Comparison of ENCODE assay signal across 9 mouse cellular contexts in the genomic region with DNA sequence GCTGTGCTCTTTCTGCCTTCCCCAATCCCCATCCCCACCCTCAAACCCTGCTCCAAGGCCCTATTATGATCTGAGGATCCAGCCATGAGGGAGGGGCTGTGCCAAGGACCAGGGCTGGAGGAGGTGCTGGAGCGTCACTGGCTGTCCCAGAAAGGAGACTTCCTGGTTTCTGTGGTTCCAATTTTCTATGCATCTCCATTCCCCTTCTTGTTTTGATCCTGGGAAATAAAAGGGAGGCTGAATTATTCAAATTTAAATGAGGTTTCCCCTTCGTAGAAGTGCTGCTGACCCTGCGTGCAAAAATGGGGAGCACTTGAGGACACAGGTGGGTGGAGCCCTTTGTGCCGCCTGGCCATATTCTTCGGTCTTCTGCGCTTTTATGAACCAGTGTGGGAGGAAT. TPM values are rescaled to one million over a fixed set of nuclear protein-coding genes. Genes with fewer than 3 reads are reported as not detected.
DNase-seq lines count a peak whose midpoint lies in the region; ATAC-seq and TF ChIP-seq lines count a peak whose summit lies in the region.
"Had no signal": no experiment of that assay in that cellular context is flagged by ENCODE, and none has a peak within 500 bp of the region (broad histone marks: within the 10 kb centered on the region; RNA-seq: fewer than 3 reads in every experiment).

No protein-coding gene starts in this region.

- peak overlapping the region; percentile 89 for H3K27ac ChIP-seq in heart, adult 2 months
- no peak overlapping the region for H3K27ac ChIP-seq in CH12.LX (ENCODE audit: insufficient read depth, low read depth)
- H3K27ac ChIP-seq in forebrain, postnatal 0 days (ENCODE audit: low read depth, low read length) = no peak overlapping the region
- no peak overlapping the region for H3K27ac ChIP-seq in liver, embryonic 16.5 days (ENCODE audit: low read length)

- H3K9ac ChIP-seq in heart, adult 2 months (ENCODE audit: low read depth, low read length) = no peak overlapping the region
- peak overlapping the region; percentile 20; the same call in 1 of the 2 replicates for H3K9ac ChIP-seq in CH12.LX (ENCODE audit: insufficient read depth, low read depth)
- 0 out of 2 replicates have a peak overlapping the region, but pooled peaks have one; percentile 62 for H3K9ac ChIP-seq in forebrain, postnatal 0 days
- H3K9ac ChIP-seq in liver, embryonic 16.5 days (ENCODE audit: low read depth, low read length) = no peak overlapping the region

- no peak for ATAC-seq in forebrain, postnatal 0 days
- no peak for ATAC-seq in liver, embryonic 16.5 days (ENCODE audit: low read depth)

- 0 out of 2 replicates have a peak, but pooled peaks have one; percentile 37 for TF ChIP-seq POLR2A in heart, adult 2 months (IDR thresholded peaks at IDR 0.05; ENCODE audit: insufficient read depth, low read depth, low read length)
- no peak for TF ChIP-seq POLR2A in CH12.LX (IDR thresholded peaks at IDR 0.05; ENCODE audit: low read depth, low read length)

- WGBS in heart, adult 2 months = 39% methylated on average over 6 of the region's 6 CpGs
- WGBS in forebrain, postnatal 0 days = 6% methylated on average over 6 of the region's 6 CpGs
- 23% methylated on average over 6 of the region's 6 CpGs for WGBS in liver, embryonic 16.5 days (ENCODE audit: insufficient replicate concordance)

- no peak for TF ChIP-seq RAD21 in CH12.LX (IDR thresholded peaks at IDR 0.05; ENCODE audit: low read depth, low read length)

- DNase-seq in heart, adult 2 months = no peak
- no peak for DNase-seq in heart, adult 9 months (ENCODE audit: low spot score in 2 of 2)
- DNase-seq in CH12.LX (ENCODE audit: extremely low read depth) = no peak
- DNase-seq in forebrain, postnatal 0 days = no peak
- no peak for DNase-seq in urinary bladder, postnatal 10 days (ENCODE audit: low spot score)
- DNase-seq in layer of hippocampus, adult 11-12 months (ENCODE audit: low spot score) = no peak
- no peak for DNase-seq in gastrocnemius, postnatal 36 days

- no peaks in the 10 kb centered on the region for H3K36me3 ChIP-seq in heart, adult 2 months (ENCODE audit: control insufficient read depth, insufficient read depth, low read length)
- no peaks in the 10 kb centered on the region for H3K36me3 ChIP-seq in CH12.LX (replicated peaks in 1 of 2; ENCODE audit: control insufficient read depth in 1 of 2, insufficient read depth in 1 of 2, low read length in 1 of 2)
- no peaks in the 10 kb centered on the region for H3K36me3 ChIP-seq in forebrain, postnatal 0 days (ENCODE audit: insufficient read depth)
- no peaks in the 10 kb centered on the region for H3K36me3 ChIP-seq in liver, embryonic 16.5 days (ENCODE audit: control insufficient read depth, insufficient read depth)

- TF ChIP-seq EP300 in heart, adult 2 months (IDR thresholded peaks at IDR 0.05; ENCODE audit: insufficient read depth, low read depth, low read length) = no peak
- no peak for TF ChIP-seq EP300 in CH12.LX (IDR thresholded peaks at IDR 0.05; ENCODE audit: low read length)

- peaks cover 11% of the 10 kb centered on the region for H3K4me1 ChIP-seq in heart, adult 2 months (ENCODE audit: control insufficient read depth, insufficient read depth, low read length)
- peaks cover 20 to 43% of the 10 kb centered on the region in 2 experiments for H3K4me1 ChIP-seq in CH12.LX (ENCODE audit: control insufficient read depth in 1 of 2, insufficient read depth in 2 of 2)
- 0 out of 2 replicates have a peak, but pooled peaks cover 13% of the 10 kb centered on the region for H3K4me1 ChIP-seq in forebrain, postnatal 0 days (ENCODE audit: insufficient read depth)
- peaks cover 28% of the 10 kb centered on the region for H3K4me1 ChIP-seq in liver, embryonic 16.5 days (ENCODE audit: control insufficient read depth, low read depth, low read length)

- H3K4me2 ChIP-seq in CH12.LX (ENCODE audit: insufficient read depth, low read depth, poor library complexity, severe bottlenecking) = 0 out of 2 replicates have a peak overlapping the region, but pooled peaks have one; percentile 27
- H3K4me2 ChIP-seq in forebrain, postnatal 0 days (ENCODE audit: low read depth) = peak overlapping the region; percentile 87
- H3K4me2 ChIP-seq in liver, embryonic 16.5 days (ENCODE audit: low read depth, low read length) = peak overlapping the region; percentile 97; the same call in 1 of the 2 replicates

- dilution Hi-C loops in CH12.LX (cut with MboI; ENCODE audit: extremely low pct_ligation_motif_present, extremely low pct_unique_long_range_greater_than_20kb, low sequenced_read_pairs) = no loop called here

- TF ChIP-seq CTCF in heart, adult 2 months (IDR thresholded peaks at IDR 0.05) = no peak
- no peak for TF ChIP-seq CTCF in CH12.LX (conservative IDR thresholded peaks at IDR 0.05 in 1 of 2, IDR thresholded peaks at IDR 0.05 in 1 of 2; ENCODE audit: low read depth in 2 of 2, low read length in 2 of 2)
- TF ChIP-seq CTCF in forebrain, postnatal 0 days (IDR thresholded peaks at IDR 0.05; ENCODE audit: low read depth) = no peak

- H3K4me3 ChIP-seq in heart, adult 2 months = peak overlapping the region; percentile 61
- no peak overlapping the region for H3K4me3 ChIP-seq in CH12.LX (replicated peaks in 1 of 3; ENCODE audit: low read depth in 2 of 3, low read length in 2 of 3, poor library complexity in 1 of 3)
- H3K4me3 ChIP-seq in forebrain, postnatal 0 days (ENCODE audit: low read depth, low read length) = peak overlapping the region; percentile 64
- H3K4me3 ChIP-seq in liver, embryonic 16.5 days (ENCODE audit: low read depth, low read length) = peak overlapping the region; percentile 29

- in situ Hi-C loops in CH12.LX (cut with MboI; ENCODE audit: low pct_ligation_motif_present, low pct_unique_long_range_greater_than_20kb, low sequenced_read_pairs) = no loop called here

- H3K27me3 ChIP-seq in heart, adult 2 months (ENCODE audit: control insufficient read depth, insufficient read depth, low read length) = no peaks in the 10 kb centered on the region
- H3K27me3 ChIP-seq in CH12.LX (replicated peaks) = peaks cover 78% of the 10 kb centered on the region
- no peaks in the 10 kb centered on the region for H3K27me3 ChIP-seq in forebrain, postnatal 0 days (ENCODE audit: insufficient read depth, low read length)
- H3K27me3 ChIP-seq in liver, embryonic 16.5 days (ENCODE audit: control insufficient read depth, insufficient read depth, low read depth, low read length) = peaks cover 68% of the 10 kb centered on the region

- H3K9me3 ChIP-seq in CH12.LX (replicated peaks; ENCODE audit: low read length) = peaks cover 11% of the 10 kb centered on the region
- no peaks in the 10 kb centered on the region for H3K9me3 ChIP-seq in forebrain, postnatal 0 days (ENCODE audit: low read length)
- H3K9me3 ChIP-seq in liver, embryonic 16.5 days (replicated peaks; ENCODE audit: control insufficient read depth, low read length) = no peaks in the 10 kb centered on the region

- H3K79me2 ChIP-seq in heart, adult 2 months (replicated peaks; ENCODE audit: control insufficient read depth, insufficient read depth, low read length) = no peaks in the 10 kb centered on the region
- no peaks in the 10 kb centered on the region for H3K79me2 ChIP-seq in CH12.LX (replicated peaks; ENCODE audit: control insufficient read depth, extremely low read depth, insufficient read depth, poor library complexity, severe bottlenecking)

- intact Hi-C loops in heart, adult 2 months (cut with DNase I) = loop anchor here (5.0 kb wide), 1 partner anchor 40 kb away; no protein-coding TSS in a partner anchor
- intact Hi-C loops in gastrocnemius, postnatal 36 days (cut with DNase I) = no loop called here

RNA-seq across cellular contexts. Expression of gene Nrarp, which starts 2.1 kb away (rescaled TPM):
- 1 to 10 TPM; 6.2 to 7.4 TPM for total RNA-seq in heart, adult 2 months (2021)
- polyA plus RNA-seq in heart, adult 2 months (2012; rRNA removed) = 10.2 and 11.2 TPM in 2 replicates
- total RNA-seq in CH12.LX (2012; rRNA removed) (3.1 TPM in 2 replicates), CH12.LX (2014; rRNA removed) (0.24 and 0.35 TPM in 2 replicates)
- polyA plus RNA-seq in CH12.LX (2012; ENCODE audit: insufficient read length, low read depth) = 0.14 and 0.20 TPM in 2 replicates
- 38.2 and 40.0 TPM in 2 replicates for total RNA-seq in forebrain, postnatal 0 days (2014; rRNA removed)
- 17.0 and 17.8 TPM in 2 replicates for polyA plus RNA-seq in forebrain, postnatal 0 days (2015; fragmentation: Nextera tagmentation; extraction: Ambion mirVana)
- polyA plus RNA-seq in liver, embryonic 16.5 days (2015; fragmentation: Nextera tagmentation; extraction: Ambion mirVana) = 1.1 and 1.3 TPM in 2 replicates
- 1 to 10 TPM; 5.9 to 6.7 TPM for total RNA-seq in gastrocnemius, postnatal 36 days (2021)

RNA-seq across cellular contexts. Expression of gene Tor4a, which starts 14.0 kb away (rescaled TPM):
- total RNA-seq in heart, adult 2 months (2021) = 1 to 10 TPM; 4.3 to 4.9 TPM
- 6.8 and 9.4 TPM in 2 replicates for polyA plus RNA-seq in heart, adult 2 months (2012; rRNA removed)
- total RNA-seq in CH12.LX (2012; rRNA removed) (17.5 and 20.4 TPM in 2 replicates), CH12.LX (2014; rRNA removed) (12.6 and 13.1 TPM in 2 replicates)
- 15.3 TPM in 2 replicates for polyA plus RNA-seq in CH12.LX (2012; ENCODE audit: insufficient read length, low read depth)
- total RNA-seq in forebrain, postnatal 0 days (2014; rRNA removed) = 1.7 and 3.3 TPM in 2 replicates
- polyA plus RNA-seq in forebrain, postnatal 0 days (2015; fragmentation: Nextera tagmentation; extraction: Ambion mirVana) = 0.92 and 1.2 TPM in 2 replicates
- polyA plus RNA-seq in liver, embryonic 16.5 days (2015; fragmentation: Nextera tagmentation; extraction: Ambion mirVana) = 6.5 and 6.6 TPM in 2 replicates
- total RNA-seq in gastrocnemius, postnatal 36 days (2021) = 1 to 10 TPM in 1 of 2 experiments, under 1 TPM in 1; 0.54 to 1.2 TPM

RNA-seq across cellular contexts. Expression of gene Nelfb, which starts 28.6 kb away (rescaled TPM):
- total RNA-seq in heart, adult 2 months (2021) = 10 to 100 TPM; 37.4 TPM
- polyA plus RNA-seq in heart, adult 2 months (2012; rRNA removed) = 47.0 and 86.7 TPM in 2 replicates
- 57.0 and 58.7 TPM in 2 replicates for total RNA-seq in CH12.LX (2012; rRNA removed)
- 42.0 and 53.6 TPM in 2 replicates for total RNA-seq in CH12.LX (2014; rRNA removed)
- polyA plus RNA-seq in CH12.LX (2012; ENCODE audit: insufficient read length, low read depth) = 52.5 and 58.0 TPM in 2 replicates
- total RNA-seq in forebrain, postnatal 0 days (2014; rRNA removed) = 94.6 and 115 TPM in 2 replicates
- polyA plus RNA-seq in forebrain, postnatal 0 days (2015; fragmentation: Nextera tagmentation; extraction: Ambion mirVana) = 57.1 and 76.1 TPM in 2 replicates
- polyA plus RNA-seq in liver, embryonic 16.5 days (2015; fragmentation: Nextera tagmentation; extraction: Ambion mirVana) = 33.9 and 34.9 TPM in 2 replicates
- 10 to 100 TPM; 18.2 to 19.5 TPM for total RNA-seq in gastrocnemius, postnatal 36 days (2021)

RNA-seq across cellular contexts. Expression of gene Stpg3, which starts 31.8 kb away (rescaled TPM):
- total RNA-seq in heart, adult 2 months (2021) = not detected
- 0.20 TPM in 1 of 2 replicates, not detected in the other for polyA plus RNA-seq in heart, adult 2 months (2012; rRNA removed)
- total RNA-seq in CH12.LX (2012; rRNA removed) = not detected in 2 replicates
- total RNA-seq in CH12.LX (2014; rRNA removed) = not detected in 2 replicates
- polyA plus RNA-seq in CH12.LX (2012; ENCODE audit: insufficient read length, low read depth) = not detected in 2 replicates
- total RNA-seq in forebrain, postnatal 0 days (2014; rRNA removed) = not detected in 2 replicates
- not detected in 2 replicates for polyA plus RNA-seq in forebrain, postnatal 0 days (2015; fragmentation: Nextera tagmentation; extraction: Ambion mirVana)
- not detected in 2 replicates for polyA plus RNA-seq in liver, embryonic 16.5 days (2015; fragmentation: Nextera tagmentation; extraction: Ambion mirVana)
- total RNA-seq in gastrocnemius, postnatal 36 days (2021) = not detected

RNA-seq across cellular contexts. Expression of gene Fam166a, which starts 35.9 kb away (rescaled TPM):
- total RNA-seq in heart, adult 2 months (2021) = not detected
- 0.21 TPM in 1 of 2 replicates, not detected in the other for polyA plus RNA-seq in heart, adult 2 months (2012; rRNA removed)
- total RNA-seq in CH12.LX (2012; rRNA removed) (0.38 and 0.42 TPM in 2 replicates), CH12.LX (2014; rRNA removed) (not detected in 2 replicates)
- 23.4 and 35.0 TPM in 2 replicates for polyA plus RNA-seq in CH12.LX (2012; ENCODE audit: insufficient read length, low read depth)
- total RNA-seq in forebrain, postnatal 0 days (2014; rRNA removed) = not detected in 2 replicates
- polyA plus RNA-seq in forebrain, postnatal 0 days (2015; fragmentation: Nextera tagmentation; extraction: Ambion mirVana) = 0.94 TPM in 1 of 2 replicates, not detected in the other
- not detected in 2 replicates for polyA plus RNA-seq in liver, embryonic 16.5 days (2015; fragmentation: Nextera tagmentation; extraction: Ambion mirVana)
- not detected for total RNA-seq in gastrocnemius, postnatal 36 days (2021)
- polyA plus RNA-seq: limb, embryonic 11.5 days had no signal

Comparison
In these comparisons a context has a peak if more than half of its experiments do, and no peak if none do; other contexts are left out.
1. H3K4me3 ChIP-seq: peak in heart, adult 2 months (single experiment), forebrain, postnatal 0 days (single experiment) and liver, embryonic 16.5 days (single experiment); none in CH12.LX (0 of 3).
2. H3K9ac ChIP-seq: peak in CH12.LX (single experiment) and forebrain, postnatal 0 days (single experiment); none in heart, adult 2 months (single experiment) and liver, embryonic 16.5 days (single experiment).
3. H3K4me2 ChIP-seq: peak in every context shown above with its lines; median percentile 97 in liver, embryonic 16.5 days; 87 in forebrain, postnatal 0 days; 27 in CH12.LX.